Mouse (Mus musculus) olfactory bulb, adult 2 months (tissue): ENCODE results near the gene Kremen2.

Source experiments
- CTCF ChIP-seq: fragments of 200-500 bp; IDR thresholded peaks from 2 replicates; pipeline ENCODE4 v1.5.1; 2012; ENCODE audit warnings: low read depth, mild to moderate bottlenecking, low read length, moderate library complexity; ENCODE audit not compliant: insufficient read depth
- POLR2A ChIP-seq: fragments of 200-500 bp; IDR thresholded peaks from 2 replicates; pipeline ENCODE4 v1.6.1; 2012; ENCODE audit warnings: mild to moderate bottlenecking, low read depth, low read length, moderate library complexity; ENCODE audit not compliant: insufficient read depth

DNA sequence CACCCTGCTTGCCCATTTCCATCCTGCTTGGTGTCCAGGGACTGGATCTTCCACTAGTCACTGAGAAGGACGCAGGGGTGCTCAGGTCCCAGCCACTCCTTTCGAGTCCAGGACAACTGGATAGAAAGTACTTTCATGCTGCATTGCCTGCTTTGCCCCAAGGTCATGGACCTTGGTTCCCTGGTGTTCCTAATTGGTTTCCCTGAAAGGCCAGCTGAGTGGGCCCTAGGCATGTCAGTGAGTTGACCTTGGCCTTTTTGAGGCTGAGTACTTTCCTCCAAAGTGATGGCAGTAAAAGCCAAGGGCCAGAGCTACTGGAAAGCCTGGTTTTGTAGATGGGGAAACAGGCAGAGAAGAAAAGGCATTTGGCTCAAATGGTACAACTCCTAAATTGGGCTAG is 23.7 kb downstream of the Kremen2 start:
- TF ChIP-seq CTCF (no peak), POLR2A (no peak)
